Mouse (Mus musculus): ENCODE data around the gene Fam241b.
"Not testable (repeated sequence)": the region's sequence is repeated elsewhere in the genome, so short reads cannot be mapped to it uniquely, and the experiment has no call there.

The Fam241b gene

DNA sequence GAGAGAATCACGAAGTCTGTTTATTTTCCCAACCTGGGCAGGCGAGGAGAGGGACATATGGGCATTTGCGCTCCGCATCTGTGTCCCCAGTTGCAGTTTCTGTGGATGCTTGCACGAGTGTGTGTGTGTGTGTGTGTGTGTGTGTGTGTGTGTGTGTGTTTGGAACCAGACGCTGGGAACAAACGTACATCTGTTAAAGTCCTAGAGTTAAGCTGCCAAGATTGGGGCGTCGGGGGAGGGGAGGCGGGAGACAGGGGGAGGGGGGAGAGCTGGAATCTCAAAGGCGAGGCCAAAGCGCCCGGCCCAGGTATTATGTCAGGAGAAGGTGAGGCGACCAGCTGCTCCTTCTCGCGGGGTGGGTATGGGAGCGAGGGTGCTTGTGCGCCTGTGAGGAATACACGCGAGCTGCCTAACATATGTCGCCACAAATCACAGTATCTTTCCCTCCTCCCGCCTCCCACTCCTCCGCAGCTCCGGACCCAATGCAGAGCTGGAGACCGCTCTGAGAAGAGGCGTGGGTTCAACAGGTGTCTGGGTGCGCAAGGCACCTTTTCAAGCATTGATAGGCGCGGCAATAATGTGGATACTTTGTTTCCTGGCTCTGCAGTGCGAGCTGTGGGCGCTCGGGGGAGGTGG, 15.3 kb downstream of the Fam241b start:
- no peak for DNase-seq (ENCODE audit: low read depth, low spot score)

DNA sequence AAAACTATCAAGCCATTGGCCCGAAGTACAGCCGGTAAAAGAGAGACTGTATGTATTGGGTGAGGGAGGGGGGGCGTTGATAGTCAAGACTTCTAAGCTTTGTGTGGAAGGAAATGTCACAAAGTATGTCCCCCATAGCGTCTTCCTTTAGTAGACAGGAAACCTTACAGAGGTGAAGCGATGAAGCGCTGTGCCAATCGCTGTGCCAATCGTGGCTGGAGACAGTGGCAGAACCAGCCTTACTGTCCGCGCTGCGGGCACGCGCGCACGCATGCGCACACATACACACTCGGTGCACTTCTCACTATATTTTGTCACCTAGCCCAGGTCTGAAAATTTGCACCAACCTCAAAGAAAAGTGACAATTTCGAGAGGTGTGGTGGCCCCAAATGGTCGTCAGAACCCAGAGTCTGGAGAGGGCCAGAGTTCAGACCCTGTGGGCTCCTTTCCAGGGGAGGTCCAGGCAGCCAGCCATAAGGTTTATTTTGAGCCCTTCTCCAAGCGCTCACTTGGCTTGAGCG, 15.9 kb downstream of the Fam241b start:
- no peak for DNase-seq (ENCODE audit: low read depth, low spot score)

DNA sequence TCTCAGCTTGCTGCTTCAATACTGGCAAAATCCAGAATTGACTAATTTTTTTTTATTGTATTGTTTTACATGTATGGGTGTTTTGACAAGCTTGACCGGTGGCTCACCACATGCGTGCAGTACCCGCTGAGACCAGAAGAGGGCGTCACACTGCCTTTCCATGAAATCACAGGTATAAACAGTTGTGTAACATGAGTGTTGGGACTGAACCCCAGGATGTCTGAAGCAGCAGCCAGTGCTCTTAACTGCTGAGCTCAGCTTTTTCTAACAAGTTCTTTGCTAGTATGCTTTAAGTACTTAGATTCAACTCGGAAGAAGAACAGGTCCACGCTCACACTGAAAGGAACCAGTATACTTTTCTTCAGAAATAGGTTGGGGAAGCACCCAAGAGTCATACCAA, 16.6 kb downstream of the Fam241b start:
- DNase-seq (ENCODE audit: low read depth, low spot score), result no peak

DNA sequence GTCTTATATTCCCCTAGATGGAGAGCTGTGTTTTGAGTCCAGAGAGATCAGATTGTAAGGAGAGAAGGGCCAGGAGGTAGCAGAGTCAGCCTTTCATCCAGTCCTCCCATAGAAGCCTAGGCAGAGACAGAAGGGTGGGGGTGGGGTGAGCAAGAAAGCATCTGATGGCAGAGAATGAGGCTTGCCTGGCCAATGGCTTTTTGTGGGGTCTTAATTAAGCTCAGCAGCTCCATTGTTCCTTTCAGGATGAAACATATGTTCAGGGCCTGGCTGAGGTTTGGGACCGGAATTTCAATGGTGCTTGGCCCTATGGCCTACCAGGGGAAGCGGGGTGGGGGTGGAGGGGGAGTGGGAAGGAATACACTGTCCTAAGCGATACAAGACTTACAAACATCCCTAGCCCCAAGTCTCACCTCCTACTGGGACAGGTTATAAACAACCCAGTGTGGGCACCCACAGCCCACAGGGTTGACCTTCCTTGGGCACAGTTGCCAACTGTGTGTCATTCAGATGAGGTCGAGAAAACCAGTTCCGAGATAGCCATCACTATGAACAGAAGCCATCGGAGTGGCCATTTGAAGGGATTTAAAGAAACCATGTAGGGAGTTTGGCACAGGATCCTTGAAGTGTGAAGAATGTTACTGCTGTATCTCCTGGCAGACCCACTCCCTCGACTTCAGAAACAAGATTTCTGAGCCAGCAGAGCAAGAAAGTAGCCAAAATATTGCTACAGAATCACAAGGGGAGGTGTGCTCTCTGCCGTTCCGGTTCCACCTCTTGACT, 29.7 kb downstream of the Fam241b start:
- DNase-seq (ENCODE audit: low read depth, low spot score), result no peak

DNA sequence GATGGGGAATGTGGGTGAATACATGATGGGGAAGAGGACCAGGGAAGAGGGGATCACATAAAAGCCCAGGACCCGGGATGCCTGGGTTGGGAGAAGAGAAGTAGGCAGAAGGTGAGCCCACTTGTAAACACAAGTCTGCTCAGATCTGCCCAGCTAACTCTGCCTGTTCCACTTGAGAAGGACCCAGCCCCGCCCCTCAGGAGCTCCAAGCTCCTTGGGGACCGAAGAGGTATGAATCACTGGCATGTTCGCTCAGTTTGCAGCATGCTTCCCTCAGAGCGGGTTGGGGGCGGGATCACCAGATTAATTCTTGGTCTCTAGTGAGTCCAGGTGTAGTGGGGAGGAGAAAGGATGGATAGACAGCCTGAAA, 32.5 kb downstream of the Fam241b start:
- DNase-seq (ENCODE audit: low read depth, low spot score), result no peak

DNA sequence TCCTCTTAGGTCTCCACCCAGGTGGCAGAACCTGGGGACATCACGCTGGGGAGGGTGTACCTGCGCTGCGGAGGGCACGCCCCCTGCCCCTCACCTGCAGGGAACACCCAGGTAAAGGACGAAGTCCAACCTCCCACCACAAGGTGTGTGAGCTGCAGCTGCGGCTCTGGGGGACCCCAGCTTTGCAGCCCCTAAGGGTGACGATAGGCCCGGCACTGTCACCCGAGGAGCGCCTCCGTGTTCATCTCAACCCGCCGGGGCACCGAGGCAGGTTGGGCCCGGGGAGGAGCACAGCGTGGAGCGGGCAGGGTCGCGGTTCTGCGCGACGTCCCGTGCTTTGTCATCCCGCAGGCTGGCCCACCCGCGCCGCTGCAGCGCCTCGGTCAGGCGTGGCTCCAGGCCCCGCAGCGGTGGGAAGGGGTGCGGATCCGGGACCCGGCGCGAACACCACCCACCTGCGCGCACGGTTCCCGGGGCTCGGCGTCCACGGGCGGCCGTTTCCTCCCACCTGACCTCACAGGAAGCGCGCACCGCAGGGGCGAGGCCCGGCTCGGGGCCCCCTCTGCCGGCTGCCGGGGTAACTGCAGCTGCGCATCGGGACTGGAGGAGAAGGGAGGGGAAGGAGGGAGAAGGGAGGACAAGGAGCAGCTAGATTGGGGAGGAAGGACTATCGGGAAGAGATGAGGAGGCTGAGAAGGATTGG, 33.1 kb downstream of the Fam241b start:
- no peak for DNase-seq (ENCODE audit: low read depth, low spot score)

DNA sequence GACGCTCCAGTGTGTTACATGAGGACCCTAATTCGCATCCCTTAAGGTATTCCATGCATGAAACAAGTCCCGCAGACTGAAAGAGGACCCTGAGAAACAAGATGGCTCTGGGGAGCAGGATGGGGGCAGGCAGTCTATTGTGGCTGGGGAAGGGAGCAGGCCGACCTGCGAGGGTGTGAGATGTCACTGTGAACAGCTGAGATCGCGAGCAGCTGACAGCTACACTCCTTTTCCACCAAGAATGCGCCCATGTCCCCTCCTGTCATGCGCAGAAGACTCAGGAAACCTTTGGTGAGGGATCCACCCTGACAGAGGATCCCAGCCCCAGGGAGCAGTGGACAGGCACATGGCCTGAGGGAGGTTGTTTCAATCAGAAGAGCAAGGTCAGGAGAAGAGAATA, 36.7 kb downstream of the Fam241b start:
- DNase-seq (ENCODE audit: low read depth, low spot score), result no peak

DNA sequence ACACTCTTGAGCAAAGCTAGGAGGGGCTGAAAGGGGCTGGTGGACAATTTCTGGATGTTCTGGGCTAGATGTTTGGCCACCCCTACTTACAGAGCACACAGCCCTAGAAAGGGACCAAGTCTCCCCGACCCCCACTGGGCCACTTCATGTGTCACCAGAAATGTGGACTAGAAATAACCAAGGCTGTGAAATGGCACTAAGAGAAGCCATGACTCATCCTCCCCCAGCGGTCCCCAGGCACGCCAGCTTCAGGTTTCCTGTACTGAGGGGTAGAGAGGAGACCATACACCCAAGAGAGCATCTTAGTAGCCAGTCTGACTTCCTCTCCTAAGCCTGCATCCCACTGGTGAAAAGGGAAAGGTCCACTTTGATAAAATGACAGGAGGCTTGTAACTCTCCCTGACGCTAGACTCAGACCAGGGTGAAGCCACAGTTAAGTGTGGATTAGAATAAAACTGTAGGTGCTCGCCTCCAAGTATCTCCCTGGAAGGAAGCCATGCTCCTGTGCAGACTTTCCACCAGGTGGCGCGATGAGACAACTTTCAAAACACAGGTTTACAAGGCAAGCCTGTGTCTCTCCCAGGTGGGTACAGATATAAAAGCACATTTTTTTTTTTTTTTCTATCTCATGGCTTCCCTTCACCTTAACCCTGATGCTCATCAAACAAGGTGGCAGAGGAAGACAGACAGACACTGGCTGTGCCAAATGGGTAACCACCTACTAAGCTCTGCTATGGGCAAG, 38.7 kb downstream of the Fam241b start:
- DNase-seq (ENCODE audit: low read depth, low spot score), result peak; percentile 31

DNA sequence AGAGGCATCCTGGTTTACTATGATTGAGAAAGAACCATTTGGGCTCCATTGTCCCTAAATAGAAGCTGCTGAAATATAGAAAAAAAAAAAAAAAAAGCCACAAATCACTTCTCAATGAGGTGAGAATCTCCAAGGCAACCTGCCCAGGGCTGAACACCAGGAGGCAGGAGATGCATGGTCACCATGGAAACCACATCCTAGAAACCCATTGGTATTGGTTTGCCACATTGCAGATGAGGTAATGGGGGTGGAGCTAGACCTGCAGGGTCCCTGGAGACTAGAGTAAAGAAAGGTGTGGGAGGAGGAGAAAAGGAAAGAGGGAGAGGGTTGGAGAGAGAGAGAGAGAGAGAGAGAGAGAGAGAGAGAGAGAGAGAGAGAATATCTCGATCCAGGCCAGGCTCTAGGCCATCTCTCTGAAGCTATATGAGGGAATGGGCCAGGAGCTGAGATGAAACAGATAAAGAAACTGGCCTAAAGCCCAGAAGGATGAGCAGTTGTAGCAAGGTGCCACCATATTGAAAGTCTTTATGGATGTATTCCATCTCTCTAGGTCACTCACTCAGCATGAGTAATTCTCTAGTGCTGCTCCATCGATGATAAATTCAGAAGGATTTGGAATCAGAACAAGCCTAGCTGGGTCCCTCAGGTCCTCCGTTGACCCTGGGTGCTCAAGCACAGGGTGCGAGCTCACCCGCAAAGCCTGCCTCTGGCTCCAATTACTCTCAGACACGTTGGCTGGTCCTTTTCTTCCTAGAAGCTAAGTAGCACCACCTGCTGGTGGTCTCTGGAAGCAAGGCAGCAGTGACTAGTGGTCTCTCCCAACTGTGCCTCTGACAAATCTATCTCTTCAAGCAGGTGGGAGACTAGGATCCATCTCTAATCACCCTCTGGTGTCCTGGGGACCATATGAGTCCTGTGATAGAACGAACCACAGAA, 41.9 kb downstream of the Fam241b start:
- DNase-seq (ENCODE audit: low read depth, low spot score), result peak; percentile 46

DNA sequence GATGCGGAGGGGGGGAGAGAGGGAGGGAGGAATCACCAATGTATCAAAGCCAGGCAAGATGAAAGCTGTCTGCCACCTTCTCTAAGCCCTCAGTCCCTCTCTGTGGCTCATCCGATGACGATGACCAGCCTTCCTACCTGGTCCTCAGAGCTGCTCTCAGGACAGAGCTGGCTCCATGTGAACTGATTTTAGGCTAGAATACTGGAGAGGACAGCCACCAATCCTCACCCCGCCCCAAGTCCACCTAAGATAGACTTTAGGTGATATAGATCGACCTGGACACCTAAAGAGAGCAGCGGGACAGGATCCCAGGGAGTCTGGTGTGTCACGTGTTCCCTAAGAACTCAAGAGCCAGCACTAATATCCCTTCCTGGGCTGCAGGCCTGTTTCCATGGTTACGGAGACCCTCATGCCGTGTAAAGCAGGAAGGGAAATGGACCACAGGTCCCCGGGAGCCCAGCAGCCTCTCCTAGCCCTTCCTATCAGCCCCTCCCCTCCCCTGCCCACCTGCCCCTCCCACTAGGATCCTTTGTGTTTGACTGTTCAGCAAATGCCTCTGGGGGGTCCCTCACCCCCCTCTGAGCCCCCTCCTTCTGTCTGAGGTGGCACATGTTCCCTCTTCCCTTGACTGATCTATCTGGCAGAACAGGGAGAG, 43.8 kb downstream of the Fam241b start:
- no peak for DNase-seq (ENCODE audit: low read depth, low spot score)

DNA sequence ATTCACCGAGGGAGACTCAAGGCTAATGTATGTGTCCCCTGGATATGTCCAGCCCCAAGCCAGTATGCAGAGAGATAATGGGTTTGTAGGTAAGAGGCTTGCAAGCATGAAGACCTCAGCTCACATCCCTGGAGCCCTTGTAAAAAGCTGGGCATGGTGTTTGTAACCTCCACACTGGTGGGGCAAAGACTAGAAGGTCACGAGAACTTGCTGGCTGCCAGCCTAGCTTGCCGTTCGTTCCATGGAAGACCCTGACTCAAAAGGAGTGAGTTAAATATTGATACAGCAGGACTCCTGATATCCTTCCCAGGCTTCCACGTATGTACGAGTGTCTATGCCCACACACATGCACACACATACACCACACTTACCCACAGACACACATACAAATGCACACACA, 49.3 kb downstream of the Fam241b start:
- no peak for DNase-seq (ENCODE audit: low read depth, low spot score)

DNA sequence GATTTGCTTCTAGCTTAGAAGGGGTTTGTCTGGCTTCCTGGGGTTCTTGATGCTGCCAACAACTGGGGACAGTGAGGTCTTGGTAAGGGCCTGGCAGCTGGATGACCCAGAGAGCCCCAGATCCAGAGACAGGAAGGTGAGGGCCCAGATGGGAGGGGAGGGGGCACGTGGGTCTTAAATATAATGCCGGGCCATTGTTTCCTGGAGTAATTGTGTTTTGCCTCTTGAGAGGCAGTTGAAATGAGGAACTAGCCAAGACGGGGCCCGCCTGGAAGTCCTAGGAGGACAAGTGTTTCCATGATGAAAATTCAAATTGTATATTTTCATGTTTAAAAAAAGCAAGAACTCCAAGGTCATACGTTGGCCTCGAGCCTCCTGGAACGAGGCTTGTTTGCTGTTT, 49.8 kb downstream of the Fam241b start:
- DNase-seq (ENCODE audit: low read depth, low spot score), result no peak

DNA sequence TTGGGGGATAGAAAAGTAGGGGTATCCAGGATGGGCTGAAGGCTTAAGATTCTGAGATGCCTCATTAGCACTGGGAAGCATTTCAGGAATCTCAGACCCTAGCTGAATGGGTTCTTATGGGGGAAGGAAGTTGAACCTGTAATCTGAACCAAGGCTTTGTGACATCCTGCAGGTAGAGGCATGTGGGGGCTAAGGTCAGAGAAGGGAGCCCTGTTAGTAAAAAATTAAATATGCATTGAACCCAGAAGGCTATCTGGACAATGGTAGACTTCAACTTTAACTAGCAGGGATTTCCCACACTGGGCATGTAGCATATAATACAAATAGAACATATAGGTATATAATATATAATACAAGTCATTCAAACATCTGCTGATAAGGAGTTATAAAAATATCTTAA, 54.2 kb downstream of the Fam241b start:
- no peak for DNase-seq (ENCODE audit: low read depth, low spot score)

DNA sequence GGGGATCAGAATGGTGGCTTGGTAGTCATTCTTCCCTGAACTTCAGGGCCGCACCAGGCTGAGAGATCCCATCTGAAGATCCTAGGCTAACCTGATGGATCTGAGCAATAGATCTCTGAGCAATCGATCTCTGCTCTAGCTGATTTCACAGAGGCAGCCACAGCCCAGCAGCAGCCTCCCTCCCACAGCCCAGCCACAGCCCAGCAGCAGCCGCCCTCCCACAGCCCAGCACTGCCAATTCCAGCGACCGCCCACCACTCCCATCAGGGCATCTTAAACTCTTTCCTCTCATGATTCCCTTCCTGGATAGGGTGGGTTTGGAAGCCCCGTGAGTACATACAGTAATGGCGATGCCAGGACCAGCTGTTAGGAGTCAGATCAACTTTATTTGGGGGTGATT, 54.6 kb downstream of the Fam241b start:
- no peak for DNase-seq (ENCODE audit: low read depth, low spot score)

DNA sequence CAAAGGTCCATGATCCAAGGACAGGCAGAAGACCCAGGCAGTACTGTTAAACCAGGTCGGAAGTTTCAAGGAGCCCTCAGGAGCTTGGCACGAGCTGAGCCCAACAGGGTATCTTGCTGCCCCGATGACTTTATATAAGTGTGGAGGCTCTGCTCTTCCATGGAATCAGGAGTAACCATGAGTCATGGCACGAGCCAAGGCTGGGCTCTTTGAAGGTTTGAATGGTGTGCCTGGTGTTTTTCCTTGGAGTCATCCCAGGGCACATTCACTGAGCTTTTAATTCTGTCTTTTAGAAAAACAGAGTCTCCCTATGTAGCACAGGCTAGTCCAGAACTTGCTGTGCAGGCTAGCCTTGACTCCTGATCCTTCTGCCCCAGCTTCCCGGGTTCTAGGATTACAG, 55.3 kb downstream of the Fam241b start:
- DNase-seq (ENCODE audit: low read depth, low spot score), result no peak

DNA sequence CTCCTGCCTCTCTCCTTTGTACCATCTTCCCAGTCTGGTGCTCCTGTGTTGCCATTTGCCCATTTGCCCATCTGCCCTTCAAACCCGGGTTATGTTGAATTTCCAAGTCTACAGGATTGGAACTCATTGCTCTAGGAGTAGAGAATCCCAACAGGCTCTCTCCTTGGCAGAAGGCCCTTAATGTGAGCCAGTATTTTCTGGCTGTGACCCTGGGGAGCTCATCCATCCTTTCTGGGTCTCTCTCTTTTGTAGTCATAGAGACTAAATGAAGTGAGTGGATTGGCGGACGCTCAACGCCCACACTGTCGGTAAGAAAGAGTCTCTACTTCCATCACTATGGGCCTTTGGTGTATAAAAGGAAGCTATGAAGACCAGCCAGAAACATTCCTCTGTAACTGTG, 56.9 kb downstream of the Fam241b start:
- DNase-seq (ENCODE audit: low read depth, low spot score), result no peak

DNA sequence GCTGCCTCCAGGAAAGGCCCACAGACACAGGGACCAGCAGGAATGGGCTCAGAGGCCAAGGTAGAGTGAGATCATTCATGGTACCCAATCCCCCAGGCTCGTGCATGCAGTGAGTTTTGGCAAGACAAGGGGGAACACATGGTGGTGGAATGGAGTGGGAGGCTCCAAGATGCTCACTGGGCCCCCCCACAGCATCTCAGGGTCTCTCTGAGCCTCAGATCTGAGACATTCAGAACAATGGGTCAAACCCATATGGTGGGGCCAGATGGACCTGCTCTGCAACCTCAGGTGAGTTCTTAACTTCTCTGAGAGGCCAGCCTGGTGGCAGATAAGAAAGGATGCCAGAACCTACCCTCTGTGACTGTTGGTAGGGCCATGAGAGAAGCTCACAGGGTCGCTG, 57.7 kb downstream of the Fam241b start:
- no peak for DNase-seq (ENCODE audit: low read depth, low spot score)

DNA sequence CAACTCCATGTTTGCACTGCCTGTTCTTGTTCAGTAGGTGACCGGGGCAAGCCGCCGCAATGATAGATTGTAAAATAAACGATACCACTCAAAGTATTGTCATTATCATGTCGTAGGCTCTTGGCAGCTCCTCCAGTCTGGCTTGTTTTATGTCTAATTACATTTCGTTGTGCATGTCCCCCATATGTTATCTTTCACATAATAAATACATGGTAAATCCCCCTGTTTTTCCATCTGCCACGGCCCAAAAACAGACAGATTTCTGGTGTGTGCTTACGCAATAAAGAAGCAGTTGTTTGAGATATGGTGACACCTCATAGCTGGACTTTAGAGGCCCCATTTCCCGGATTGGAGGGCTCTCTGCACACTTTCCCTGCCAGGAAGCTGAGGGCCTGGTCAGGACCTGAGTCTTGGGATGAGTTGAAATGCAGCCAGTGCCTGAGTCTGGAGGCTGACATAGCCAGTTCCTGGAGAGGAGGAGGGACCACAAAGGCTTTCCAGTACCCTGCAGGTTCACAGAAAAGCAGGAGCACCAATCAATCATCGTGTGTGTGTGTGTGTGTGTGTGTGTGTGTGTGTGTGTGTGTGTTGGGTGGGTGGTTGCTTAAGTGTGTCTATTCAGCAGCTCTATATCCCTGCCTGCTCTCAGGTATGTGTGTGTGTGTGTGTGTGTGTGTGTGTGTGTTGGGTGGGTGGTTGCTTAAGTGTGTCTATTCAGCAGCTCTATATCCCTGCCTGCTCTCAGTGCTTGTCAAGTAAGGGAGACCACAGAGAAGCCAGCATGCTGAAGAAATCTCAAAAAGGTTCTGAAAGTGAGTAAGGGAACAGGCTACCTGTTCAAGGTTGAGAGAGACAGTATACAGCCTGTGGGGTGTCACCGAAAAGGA, 67.2 kb downstream of the Fam241b start:
- DNase-seq (ENCODE audit: low read depth, low spot score), result no peak

DNA sequence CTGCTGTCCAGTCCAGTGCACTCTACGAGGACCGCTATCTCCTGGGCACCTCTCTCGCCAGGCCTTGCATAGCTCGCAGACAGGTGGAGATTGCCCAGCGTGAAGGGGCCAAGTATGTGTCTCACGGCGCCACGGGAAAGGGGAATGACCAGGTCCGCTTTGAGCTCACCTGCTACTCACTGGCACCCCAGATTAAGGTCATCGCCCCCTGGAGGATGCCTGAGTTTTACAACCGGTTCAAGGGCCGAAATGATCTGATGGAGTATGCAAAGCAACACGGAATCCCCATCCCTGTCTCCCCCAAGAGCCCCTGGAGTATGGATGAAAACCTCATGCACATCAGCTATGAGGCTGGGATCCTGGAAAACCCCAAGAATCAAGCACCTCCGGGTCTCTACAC, 72.4 kb downstream of the Fam241b start:
- not testable (repeated sequence) for DNase-seq (ENCODE audit: low read depth, low spot score)

All from WW6 (cell line).